Comparison of ENCODE assay signal across 9 mouse cellular contexts in genomic region chr6:91488496-91489212, GRCm38 (mm10). TPM values are rescaled to one million over a fixed set of nuclear protein-coding genes. Genes with fewer than 3 reads are reported as not detected.
DNase-seq lines count a peak whose midpoint lies in the region; ATAC-seq and TF ChIP-seq lines count a peak whose summit lies in the region.
"Had no signal": no experiment of that assay in that cellular context is flagged by ENCODE, and none has a peak within 500 bp of the region (broad histone marks: within the 10 kb centered on the region; RNA-seq: fewer than 3 reads in every experiment).

No protein-coding gene starts in this region.

- H3K36me3 ChIP-seq in stomach, postnatal 0 days (ENCODE audit: control insufficient read depth, insufficient read depth, low read length) = peaks cover 22% of the 10 kb centered on the region

- no peak overlapping the region for H3K9ac ChIP-seq in stomach, postnatal 0 days (ENCODE audit: low read length)
- H3K9ac ChIP-seq: embryonic facial prominence, embryonic 15.5 days had no signal

- H3K4me2 ChIP-seq in stomach, postnatal 0 days (replicated peaks; ENCODE audit: low read depth) = no peak overlapping the region
- H3K4me2 ChIP-seq: embryonic facial prominence, embryonic 15.5 days had no signal

- no peak overlapping the region for H3K4me3 ChIP-seq in stomach, postnatal 0 days (ENCODE audit: low read depth, low read length)
- H3K4me3 ChIP-seq: embryonic facial prominence, embryonic 15.5 days had no signal

- TF ChIP-seq CTCF in stomach, postnatal 0 days (IDR thresholded peaks at IDR 0.05; ENCODE audit: low read depth) = no peak

- 51% methylated on average over 9 of the region's 9 CpGs for WGBS in stomach, postnatal 0 days

- peak; percentile 54 for TF ChIP-seq EP300 in stomach, postnatal 0 days (optimal IDR thresholded peaks at IDR 0.05)

- H3K4me1 ChIP-seq in stomach, postnatal 0 days (replicated peaks; ENCODE audit: control insufficient read depth, insufficient read depth) = no peaks in the 10 kb centered on the region
- H3K4me1 ChIP-seq: embryonic facial prominence, embryonic 15.5 days had no signal

- ATAC-seq in stomach, postnatal 0 days (ENCODE audit: low FRiP score, low TSS enrichment) = peak; percentile 86

- DNase-seq in layer of hippocampus, adult 11-12 months (ENCODE audit: low spot score) = peak; percentile 29
- DNase-seq in layer of hippocampus, adult 8-10 months (ENCODE audit: low spot score in 2 of 2) = no peak
- DNase-seq in MN1 (ENCODE audit: low spot score) = peak; percentile 91
- peak; percentile 66 for DNase-seq in c-Kit-positive CD71-negative TER-119-negative erythroid progenitor cells, embryonic 14.5 days (ENCODE audit: low read depth)
- DNase-seq in left cerebral cortex, adult 9 months (ENCODE audit: low spot score in 2 of 2) = peak; percentile 55 to 64
- DNase-seq in stomach, postnatal 0 days (ENCODE audit: low spot score) = peak; percentile 38
- no peak for DNase-seq in right cerebral cortex, postnatal 25 days
- DNase-seq in spleen, adult 18-20 months = no peak

- no peaks in the 10 kb centered on the region for H3K9me3 ChIP-seq in stomach, postnatal 0 days (ENCODE audit: control insufficient read depth, low read length)
- H3K9me3 ChIP-seq: embryonic facial prominence, embryonic 15.5 days had no signal

- H3K27ac ChIP-seq in stomach, postnatal 0 days (replicated peaks) = peak overlapping the region; percentile 79
- H3K27ac ChIP-seq: embryonic facial prominence, embryonic 15.5 days had no signal

- H3K27me3 ChIP-seq in stomach, postnatal 0 days (ENCODE audit: control insufficient read depth, insufficient read depth, low read length) = no peaks in the 10 kb centered on the region
- H3K27me3 ChIP-seq: embryonic facial prominence, embryonic 15.5 days had no signal

RNA-seq across cellular contexts. Expression of gene Tmem43, which starts 15.2 kb away (rescaled TPM):
- total RNA-seq in layer of hippocampus, adult 8-10 months (2022) = 10 to 100 TPM; 31.1 to 35.9 (median 34.1) TPM
- 72.0 and 72.6 TPM in 2 replicates for polyA plus RNA-seq in stomach, postnatal 0 days (2015; fragmentation: Nextera tagmentation; extraction: Ambion mirVana)

RNA-seq across cellular contexts. Expression of gene Chchd4, which starts 15.3 kb away (rescaled TPM):
- 10 to 100 TPM; 20.7 to 23.4 (median 22.2) TPM for total RNA-seq in layer of hippocampus, adult 8-10 months (2022)
- polyA plus RNA-seq in stomach, postnatal 0 days (2015; fragmentation: Nextera tagmentation; extraction: Ambion mirVana) = 14.7 TPM in 2 replicates

RNA-seq across cellular contexts. Expression of gene Xpc, which starts 27.0 kb away (rescaled TPM):
- total RNA-seq in layer of hippocampus, adult 8-10 months (2022) = 10 to 100 TPM; 11.7 to 16.0 (median 13.7) TPM
- 8.9 and 9.3 TPM in 2 replicates for polyA plus RNA-seq in stomach, postnatal 0 days (2015; fragmentation: Nextera tagmentation; extraction: Ambion mirVana)

RNA-seq across cellular contexts. Expression of gene Lsm3, which starts 27.1 kb away (rescaled TPM):
- 10 to 100 TPM; 32.4 to 35.7 (median 32.9) TPM for total RNA-seq in layer of hippocampus, adult 8-10 months (2022)
- polyA plus RNA-seq in stomach, postnatal 0 days (2015; fragmentation: Nextera tagmentation; extraction: Ambion mirVana) = 107 and 121 TPM in 2 replicates

Comparison
In these comparisons a context has a peak if more than half of its experiments do, and no peak if none do; other contexts are left out.
1. DNase-seq: peak in layer of hippocampus, adult 11-12 months (single experiment), MN1 (single experiment), c-Kit-positive CD71-negative TER-119-negative erythroid progenitor cells, embryonic 14.5 days (single experiment), left cerebral cortex, adult 9 months (2 of 2) and stomach, postnatal 0 days (single experiment); none in layer of hippocampus, adult 8-10 months (0 of 2), right cerebral cortex, postnatal 25 days (single experiment) and spleen, adult 18-20 months (0 of 2).